Mouse (Mus musculus): Measurements from ENCODE around the gene Pln. TPM values are rescaled to one million over a fixed set of nuclear protein-coding genes. Genes with fewer than 3 reads are reported as not detected.

The Pln gene
- polyA plus RNA-seq, 1 experiment: 2.8 TPM

- no peak for DNase-seq
- TF ChIP-seq CTCF (IDR thresholded peaks at IDR 0.05; ENCODE audit: borderline replicate concordance, insufficient read depth, low read depth, low read length): no peak
- no peak for TF ChIP-seq POLR2A (IDR thresholded peaks at IDR 0.05; ENCODE audit: borderline replicate concordance, insufficient read depth, low read length)
These were observed 2.2 kb upstream of the Pln start for GRCm38 (mm10) chr10:53335266-53335665.

GRCm38 (mm10) chr10:53335974-53336373 is 1.5 kb upstream of the Pln start:
- no peaks in the 10 kb centered on the region for H3K27me3 ChIP-seq (ENCODE audit: control insufficient read depth, insufficient read depth, low read length)
- no peak for TF ChIP-seq CTCF (IDR thresholded peaks at IDR 0.05; ENCODE audit: borderline replicate concordance, insufficient read depth, low read depth, low read length)
- no peak for TF ChIP-seq POLR2A (IDR thresholded peaks at IDR 0.05; ENCODE audit: borderline replicate concordance, insufficient read depth, low read length)
- no peak overlapping the region for H3K4me3 ChIP-seq (replicated peaks; ENCODE audit: insufficient read depth, low read depth, low read length)
- 86% methylated on average over 3 of the region's 3 CpGs for WGBS
- DNase-seq: no peak
- H3K27ac ChIP-seq (ENCODE audit: insufficient read depth, low read length): no peak overlapping the region
- H3K4me1 ChIP-seq (ENCODE audit: control insufficient read depth, insufficient read depth, low read length): peaks cover 2% of the 10 kb centered on the region; the same call in 1 of the 2 replicates

More at GRCm38 (mm10) chr10:53335266-53335665, 2.2 kb upstream of the Pln start:
- H3K27me3 ChIP-seq (ENCODE audit: control insufficient read depth, insufficient read depth, low read length): no peaks in the 10 kb centered on the region
- 93% methylated on average over 2 of the region's 2 CpGs for WGBS
- H3K27ac ChIP-seq (ENCODE audit: insufficient read depth, low read length): no peak overlapping the region
- no peak overlapping the region for H3K4me3 ChIP-seq (replicated peaks; ENCODE audit: insufficient read depth, low read depth, low read length)
- H3K4me1 ChIP-seq (ENCODE audit: control insufficient read depth, insufficient read depth, low read length): peaks cover 2% of the 10 kb centered on the region; the same call in 1 of the 2 replicates

GRCm38 (mm10) chr10:53339045-53339444 is 1.6 kb downstream of the Pln start:
- H3K4me1 ChIP-seq (ENCODE audit: control insufficient read depth, insufficient read depth, low read length): peaks cover 6% of the 10 kb centered on the region
- no peak for DNase-seq
- no peak for TF ChIP-seq POLR2A (IDR thresholded peaks at IDR 0.05; ENCODE audit: borderline replicate concordance, insufficient read depth, low read length)
- TF ChIP-seq CTCF (IDR thresholded peaks at IDR 0.05; ENCODE audit: borderline replicate concordance, insufficient read depth, low read depth, low read length): no peak
- WGBS: 31% methylated on average over 2 of the region's 2 CpGs
- H3K27ac ChIP-seq (ENCODE audit: insufficient read depth, low read length): no peak overlapping the region
- no peaks in the 10 kb centered on the region for H3K27me3 ChIP-seq (ENCODE audit: control insufficient read depth, insufficient read depth, low read length)
- no peak overlapping the region for H3K4me3 ChIP-seq (replicated peaks; ENCODE audit: insufficient read depth, low read depth, low read length)

- TF ChIP-seq CTCF (IDR thresholded peaks at IDR 0.05; ENCODE audit: borderline replicate concordance, insufficient read depth, low read depth, low read length) (peak; percentile 61; the same call in 1 of the 2 replicates), POLR2A (IDR thresholded peaks at IDR 0.05; ENCODE audit: borderline replicate concordance, insufficient read depth, low read length) (no peak)
- Histone ChIP-seq H3K27ac (ENCODE audit: insufficient read depth, low read length) (no peak overlapping the region), H3K4me3 (replicated peaks; ENCODE audit: insufficient read depth, low read depth, low read length) (no peak overlapping the region), H3K4me1 (ENCODE audit: control insufficient read depth, insufficient read depth, low read length) (peaks cover 3% of the 10 kb centered on the region), H3K27me3 (ENCODE audit: control insufficient read depth, insufficient read depth, low read length) (no peaks in the 10 kb centered on the region)
- DNase-seq: no peak
- WGBS: 84% methylated on average over 7 of the region's 7 CpGs
These were observed 4.0 kb downstream of the Pln start for GRCm38 (mm10) chr10:53341288-53341965.

GRCm38 (mm10) chr10:53342166-53342728 is 4.8 kb downstream of the Pln start:
- WGBS: 92% methylated on average over 9 of the region's 9 CpGs
- Histone ChIP-seq H3K4me3 (replicated peaks; ENCODE audit: insufficient read depth, low read depth, low read length) (no peak overlapping the region), H3K4me1 (ENCODE audit: control insufficient read depth, insufficient read depth, low read length) (peaks cover 3% of the 10 kb centered on the region), H3K27ac (ENCODE audit: insufficient read depth, low read length) (no peak overlapping the region), H3K27me3 (ENCODE audit: control insufficient read depth, insufficient read depth, low read length) (no peaks in the 10 kb centered on the region)
- DNase-seq: no peak
- TF ChIP-seq CTCF (IDR thresholded peaks at IDR 0.05; ENCODE audit: borderline replicate concordance, insufficient read depth, low read depth, low read length): no peak
- no peak for TF ChIP-seq POLR2A (IDR thresholded peaks at IDR 0.05; ENCODE audit: borderline replicate concordance, insufficient read depth, low read length)

- Histone ChIP-seq H3K4me3 (replicated peaks; ENCODE audit: insufficient read depth, low read depth, low read length) (no peak overlapping the region), H3K27me3 (ENCODE audit: control insufficient read depth, insufficient read depth, low read length) (no peaks in the 10 kb centered on the region), H3K27ac (ENCODE audit: insufficient read depth, low read length) (no peak overlapping the region), H3K4me1 (ENCODE audit: control insufficient read depth, insufficient read depth, low read length) (peaks cover 3% of the 10 kb centered on the region)
- no peak for DNase-seq
- WGBS: 70% methylated on average over 6 of the region's 6 CpGs
- TF ChIP-seq CTCF (IDR thresholded peaks at IDR 0.05; ENCODE audit: borderline replicate concordance, insufficient read depth, low read depth, low read length): no peak
These were observed 5.9 kb downstream of the Pln start for GRCm38 (mm10) chr10:53343384-53343783.

- H3K4me1 ChIP-seq (ENCODE audit: control insufficient read depth, insufficient read depth, low read length): peaks cover 3% of the 10 kb centered on the region
- no peak for TF ChIP-seq POLR2A (IDR thresholded peaks at IDR 0.05; ENCODE audit: borderline replicate concordance, insufficient read depth, low read length)
- TF ChIP-seq CTCF (IDR thresholded peaks at IDR 0.05; ENCODE audit: borderline replicate concordance, insufficient read depth, low read depth, low read length): no peak
- no peak overlapping the region for H3K27ac ChIP-seq (ENCODE audit: insufficient read depth, low read length)
- H3K4me3 ChIP-seq (replicated peaks; ENCODE audit: insufficient read depth, low read depth, low read length): no peak overlapping the region
- DNase-seq: no peak
- WGBS: 60% methylated on average over 10 of the region's 10 CpGs
- H3K27me3 ChIP-seq (ENCODE audit: control insufficient read depth, insufficient read depth, low read length): no peaks in the 10 kb centered on the region
These were observed 6.4 kb downstream of the Pln start for GRCm38 (mm10) chr10:53343865-53344264.

- no peak for TF ChIP-seq CTCF (IDR thresholded peaks at IDR 0.05; ENCODE audit: borderline replicate concordance, insufficient read depth, low read depth, low read length)
- TF ChIP-seq POLR2A (IDR thresholded peaks at IDR 0.05; ENCODE audit: borderline replicate concordance, insufficient read depth, low read length): no peak
- 90% methylated on average over 4 of the region's 4 CpGs for WGBS
- Histone ChIP-seq H3K27ac (ENCODE audit: insufficient read depth, low read length) (no peak overlapping the region), H3K27me3 (ENCODE audit: control insufficient read depth, insufficient read depth, low read length) (no peaks in the 10 kb centered on the region), H3K4me1 (ENCODE audit: control insufficient read depth, insufficient read depth, low read length) (peaks cover 6% of the 10 kb centered on the region), H3K4me3 (replicated peaks; ENCODE audit: insufficient read depth, low read depth, low read length) (no peak overlapping the region)
- DNase-seq: no peak
These were observed 8.0 kb downstream of the Pln start for GRCm38 (mm10) chr10:53345508-53345907.

Data from cerebellum, adult 2 months (tissue).